Comparison of ENCODE assay signal across 8 mouse cellular contexts in the genomic region with DNA sequence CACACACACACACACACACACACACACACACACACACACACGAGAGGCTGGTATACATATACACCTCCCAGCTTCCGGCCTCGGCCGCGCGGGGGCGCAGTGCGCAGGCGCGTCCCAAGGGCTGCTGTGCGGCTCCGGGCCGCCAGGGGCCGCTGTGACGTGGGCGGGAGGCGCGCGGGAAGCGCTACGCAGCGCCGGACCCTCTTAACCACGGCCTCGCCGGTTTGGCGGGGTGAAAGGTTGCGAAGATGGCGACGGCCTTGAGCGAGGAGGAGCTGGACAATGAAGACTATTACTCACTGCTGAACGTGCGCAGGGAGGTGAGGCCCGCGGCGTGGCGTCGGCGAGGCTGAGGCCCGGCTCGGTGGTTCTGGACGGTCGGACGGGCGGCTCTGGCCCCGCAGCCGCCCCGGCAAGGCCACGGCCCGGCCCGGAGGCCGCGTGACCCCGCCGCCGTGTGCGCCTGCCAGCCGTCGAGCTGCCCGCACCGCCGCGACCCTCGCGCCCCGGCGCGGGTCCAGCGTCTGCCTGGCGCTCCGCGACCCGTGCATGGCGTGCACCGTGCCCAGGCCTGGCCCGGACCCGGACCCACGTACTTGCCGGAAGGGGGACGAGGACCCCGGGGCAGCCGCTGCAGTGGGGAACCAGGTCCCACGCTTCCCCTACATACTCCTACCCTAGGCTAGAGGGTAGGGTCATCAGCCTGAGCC. TPM values are rescaled to one million over a fixed set of nuclear protein-coding genes. Genes with fewer than 3 reads are reported as not detected.
DNase-seq lines count a peak whose midpoint lies in the region; ATAC-seq lines count a peak whose summit lies in the region.

A gene (plus strand): TSS at position 187 of the 710 bp plus-strand sequence.

- under 1% methylated on average over 72 of the region's 83 CpGs for WGBS in forebrain, embryonic 11.5 days
- under 1% methylated on average over 55 of the region's 83 CpGs for WGBS in heart, embryonic 16.5 days
- WGBS in liver, embryonic 15.5 days (ENCODE audit: insufficient replicate concordance), result under 1% methylated on average over 83 of the region's 83 CpGs
- WGBS in neural tube, embryonic 12.5 days, result under 1% methylated on average over 83 of the region's 83 CpGs

- peak within 1 kb of the TSS; percentile 91 for H3K4me2 ChIP-seq in forebrain, embryonic 11.5 days (ENCODE audit: low read depth, low read length, severe bottlenecking)
- peak within 1 kb of the TSS; percentile 83 for H3K4me2 ChIP-seq in heart, embryonic 16.5 days (ENCODE audit: low read depth, low read length)
- H3K4me2 ChIP-seq in liver, embryonic 15.5 days, result peak within 1 kb of the TSS; percentile 86
- H3K4me2 ChIP-seq in neural tube, embryonic 12.5 days (replicated peaks), result peak within 1 kb of the TSS; percentile 98

- H3K9ac ChIP-seq in forebrain, embryonic 11.5 days (ENCODE audit: low read length), result peak within 1 kb of the TSS; percentile 91
- peak within 1 kb of the TSS; percentile 98 for H3K9ac ChIP-seq in heart, embryonic 16.5 days (ENCODE audit: low read length)
- peak within 1 kb of the TSS; percentile 99 for H3K9ac ChIP-seq in liver, embryonic 15.5 days
- peak within 1 kb of the TSS; percentile 91 for H3K9ac ChIP-seq in neural tube, embryonic 12.5 days

- H3K27me3 ChIP-seq in forebrain, embryonic 11.5 days (ENCODE audit: control insufficient read depth, insufficient read depth, low read length), result no peaks in the 10 kb centered on the region
- H3K27me3 ChIP-seq in heart, embryonic 16.5 days (ENCODE audit: control insufficient read depth, insufficient read depth, low read length), result no peaks in the 10 kb centered on the region
- H3K27me3 ChIP-seq in liver, embryonic 15.5 days, result no peaks in the 10 kb centered on the region
- no peaks in the 10 kb centered on the region for H3K27me3 ChIP-seq in neural tube, embryonic 12.5 days (replicated peaks)

- no peak within 1 kb of the TSS for H3K27ac ChIP-seq in forebrain, embryonic 11.5 days (ENCODE audit: low read depth, low read length)
- peak within 1 kb of the TSS; percentile 61; the same call in 1 of the 2 replicates for H3K27ac ChIP-seq in heart, embryonic 16.5 days (ENCODE audit: low read length)
- peak within 1 kb of the TSS; percentile 62 for H3K27ac ChIP-seq in liver, embryonic 15.5 days (replicated peaks)
- H3K27ac ChIP-seq in neural tube, embryonic 12.5 days, result no peak within 1 kb of the TSS; the same call in 1 of the 2 replicates

- peak; percentile 98 to 99 for DNase-seq in CD8-positive naive resting alpha-beta T cell, adult 2 months (ENCODE audit: low read depth in 2 of 2, low spot score in 2 of 2)
- DNase-seq in c-Kit-positive CD71-negative TER-119-negative erythroid progenitor cells, embryonic 14.5 days (ENCODE audit: low read depth), result peak; percentile 69
- peak; percentile 96 for DNase-seq in forebrain, embryonic 11.5 days (ENCODE audit: low spot score)
- peak; percentile 88 to 92 for DNase-seq in kidney, postnatal 36 days
- DNase-seq in telencephalon, adult 2 months (ENCODE audit: low read depth, low spot score), result peak; percentile 87

- H3K36me3 ChIP-seq in forebrain, embryonic 11.5 days (ENCODE audit: control insufficient read depth, insufficient read depth, low read length), result no peaks in the 10 kb centered on the region
- no peaks in the 10 kb centered on the region for H3K36me3 ChIP-seq in heart, embryonic 16.5 days (ENCODE audit: control insufficient read depth, insufficient read depth)
- 0 out of 2 replicates have a peak, but pooled peaks cover 10% of the 10 kb centered on the region for H3K36me3 ChIP-seq in liver, embryonic 15.5 days (replicated peaks)
- no peaks in the 10 kb centered on the region for H3K36me3 ChIP-seq in neural tube, embryonic 12.5 days

- ATAC-seq in forebrain, embryonic 11.5 days (replicated peaks; ENCODE audit: low FRiP score), result peak; percentile 94
- peak; percentile 87 for ATAC-seq in heart, embryonic 16.5 days (replicated peaks; ENCODE audit: extremely low read depth, insufficient read depth, low FRiP score)
- peak; percentile 88 for ATAC-seq in liver, embryonic 15.5 days (ENCODE audit: insufficient read depth)
- ATAC-seq in neural tube, embryonic 12.5 days (ENCODE audit: low FRiP score, low read depth), result peak; percentile 92

- no peaks in the 10 kb centered on the region for H3K9me3 ChIP-seq in forebrain, embryonic 11.5 days (ENCODE audit: control insufficient read depth, low read length)
- H3K9me3 ChIP-seq in heart, embryonic 16.5 days (replicated peaks; ENCODE audit: control insufficient read depth, low read length), result no peaks in the 10 kb centered on the region; the same call in 1 of the 2 replicates
- H3K9me3 ChIP-seq in liver, embryonic 15.5 days (replicated peaks), result no peaks in the 10 kb centered on the region
- no peaks in the 10 kb centered on the region for H3K9me3 ChIP-seq in neural tube, embryonic 12.5 days

- 0 out of 2 replicates have a peak, but pooled peaks cover 2% of the 10 kb centered on the region for H3K4me1 ChIP-seq in forebrain, embryonic 11.5 days (replicated peaks; ENCODE audit: control insufficient read depth, insufficient read depth, low read length)
- peaks cover 20% of the 10 kb centered on the region for H3K4me1 ChIP-seq in heart, embryonic 16.5 days (ENCODE audit: control insufficient read depth, insufficient read depth, low read length)
- peaks cover 52% of the 10 kb centered on the region for H3K4me1 ChIP-seq in liver, embryonic 15.5 days (replicated peaks)
- H3K4me1 ChIP-seq in neural tube, embryonic 12.5 days, result peaks cover 19% of the 10 kb centered on the region

- H3K4me3 ChIP-seq in forebrain, embryonic 11.5 days (ENCODE audit: low read depth, low read length), result peak within 1 kb of the TSS; percentile 100
- H3K4me3 ChIP-seq in heart, embryonic 16.5 days (ENCODE audit: low read length), result peak within 1 kb of the TSS; percentile 100
- H3K4me3 ChIP-seq in liver, embryonic 15.5 days (replicated peaks), result peak within 1 kb of the TSS; percentile 100
- peak within 1 kb of the TSS; percentile 97 for H3K4me3 ChIP-seq in neural tube, embryonic 12.5 days

RNA-seq across cellular contexts. Expression of the gene that starts here (rescaled TPM):
- polyA plus RNA-seq in forebrain, embryonic 11.5 days (2014; fragmentation: Nextera tagmentation; extraction: Ambion mirVana), result 94.4 and 96.9 TPM in 2 replicates
- polyA plus RNA-seq in heart, embryonic 16.5 days (2015; fragmentation: Nextera tagmentation; extraction: Ambion mirVana), result 57.7 and 63.8 TPM in 2 replicates
- polyA plus RNA-seq in liver, embryonic 15.5 days (2015; fragmentation: Nextera tagmentation; extraction: Ambion mirVana), result 45.5 and 49.1 TPM in 2 replicates
- 84.0 and 91.4 TPM in 2 replicates for polyA plus RNA-seq in neural tube, embryonic 12.5 days (2016; fragmentation: Nextera tagmentation; extraction: Ambion mirVana)

Comparison
In these comparisons a context has a peak if more than half of its experiments do, and no peak if none do; other contexts are left out.
1. H3K27ac ChIP-seq: peak in heart, embryonic 16.5 days (single experiment) and liver, embryonic 15.5 days (single experiment); none in forebrain, embryonic 11.5 days (single experiment) and neural tube, embryonic 12.5 days (single experiment).
2. Peak in every context shown above with its lines, with median percentiles within 50 percentile points of each other: DNase-seq, ATAC-seq, H3K4me2 ChIP-seq, H3K4me3 ChIP-seq and H3K9ac ChIP-seq.